Mouse (Mus musculus): ENCODE measurements around the gene Cenpx.
"Not testable (repeated sequence)": the region's sequence is repeated elsewhere in the genome, so short reads cannot be mapped to it uniquely, and the experiment has no call there.

DNA sequence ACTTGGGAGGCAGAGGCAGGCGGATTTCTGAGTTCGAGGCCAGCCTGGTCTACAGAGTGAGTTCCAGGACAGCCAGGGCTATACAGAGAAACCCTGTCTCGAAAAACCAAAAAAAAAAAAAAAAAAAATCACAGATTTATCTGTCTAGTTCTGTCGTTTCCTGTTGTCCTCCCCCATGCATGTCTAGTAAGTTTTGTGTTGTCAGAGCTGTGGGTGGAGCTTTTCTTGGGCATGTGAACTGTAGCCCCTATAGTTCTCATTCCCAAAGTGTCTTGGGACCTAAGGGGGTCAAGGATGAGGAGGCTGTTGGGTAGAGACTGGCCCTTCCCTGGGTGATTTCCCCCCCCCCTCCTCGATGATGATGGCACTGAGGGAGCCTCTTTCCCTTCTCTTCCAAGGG, 37.7 kb downstream of the Cenpx start:
- not testable (repeated sequence) for TF ChIP-seq POLR2A (IDR thresholded peaks at IDR 0.05; ENCODE audit: borderline replicate concordance, low read depth, low read length); CTCF (IDR thresholded peaks at IDR 0.05; ENCODE audit: low read depth, low read length)

All from bone marrow macrophage, adult 2 months (primary cell).